ENCODE assay signal across 8 mouse cellular contexts in genomic region chr2:23155199-23155621, GRCm38 (mm10). TPM values are rescaled to one million over a fixed set of nuclear protein-coding genes. Genes with fewer than 3 reads are reported as not detected.
A peak's percentile ranks its signal among the peaks of the same experiment; 100 is the strongest.
DNase-seq lines count a peak whose midpoint lies in the region; ATAC-seq and TF ChIP-seq lines count a peak whose summit lies in the region.

No protein-coding gene starts in this region.

- peak overlapping the region; percentile 71 for H3K4me2 ChIP-seq in forebrain, embryonic 12.5 days
- peak overlapping the region; percentile 73 for H3K4me2 ChIP-seq in liver, embryonic 13.5 days

- H3K36me3 ChIP-seq in kidney, adult 2 months (ENCODE audit: control insufficient read depth, insufficient read depth, low read length) = no peaks in the 10 kb centered on the region; the same call in 1 of the 2 replicates
- H3K36me3 ChIP-seq in forebrain, embryonic 12.5 days (replicated peaks) = peaks cover 5% of the 10 kb centered on the region; the same call in 1 of the 2 replicates
- H3K36me3 ChIP-seq in liver, embryonic 13.5 days = peaks cover 12% of the 10 kb centered on the region; the same call in 1 of the 2 replicates

- H3K4me3 ChIP-seq in kidney, adult 2 months (ENCODE audit: insufficient read depth, low read depth, low read length) = peak overlapping the region; percentile 82
- H3K4me3 ChIP-seq in forebrain, embryonic 12.5 days (replicated peaks) = peak overlapping the region; percentile 74
- H3K4me3 ChIP-seq in liver, embryonic 13.5 days (replicated peaks) = peak overlapping the region; percentile 82

- H3K4me1 ChIP-seq in kidney, adult 2 months (ENCODE audit: control insufficient read depth, insufficient read depth, low read length) = peaks cover 9% of the 10 kb centered on the region
- peaks cover 24% of the 10 kb centered on the region for H3K4me1 ChIP-seq in forebrain, embryonic 12.5 days
- peaks cover 42% of the 10 kb centered on the region for H3K4me1 ChIP-seq in liver, embryonic 13.5 days (replicated peaks)

- TF ChIP-seq CTCF in kidney, adult 2 months (conservative IDR thresholded peaks at IDR 0.05; ENCODE audit: insufficient read depth, insufficient read length, low read depth, low read length) = no peak

- H3K27ac ChIP-seq in kidney, adult 2 months (ENCODE audit: insufficient read depth, low read depth, low read length) = peak overlapping the region; percentile 13; the same call in 1 of the 2 replicates
- peak overlapping the region; percentile 99 for H3K27ac ChIP-seq in forebrain, embryonic 12.5 days
- peak overlapping the region; percentile 100 for H3K27ac ChIP-seq in liver, embryonic 13.5 days

- no peak for TF ChIP-seq POLR2A in kidney, adult 2 months (IDR thresholded peaks at IDR 0.05; ENCODE audit: low read depth, low read length)

- DNase-seq in kidney, adult 2 months = peak; percentile 55
- DNase-seq in kidney, postnatal 4 days = no peak
- DNase-seq in MN1 (ENCODE audit: low spot score) = peak; percentile 21
- DNase-seq in liver, embryonic 13.5 days = no peak
- DNase-seq in right cerebral cortex, postnatal 25 days = no peak
- DNase-seq in cerebellum, adult 8-10 months = no peak
- no peak for DNase-seq in layer of hippocampus, postnatal 36 days

- no peaks in the 10 kb centered on the region for H3K27me3 ChIP-seq in kidney, adult 2 months (replicated peaks; ENCODE audit: control insufficient read depth, insufficient read depth, low read length)
- no peaks in the 10 kb centered on the region for H3K27me3 ChIP-seq in forebrain, embryonic 12.5 days
- H3K27me3 ChIP-seq in liver, embryonic 13.5 days = no peaks in the 10 kb centered on the region

- 3% methylated on average over 5 of the region's 5 CpGs for WGBS in kidney, adult 2 months
- 5% methylated on average over 5 of the region's 5 CpGs for WGBS in forebrain, embryonic 12.5 days
- WGBS in liver, embryonic 13.5 days (ENCODE audit: insufficient replicate concordance) = 3% methylated on average over 5 of the region's 5 CpGs

- H3K9ac ChIP-seq in forebrain, embryonic 12.5 days = peak overlapping the region; percentile 71
- H3K9ac ChIP-seq in liver, embryonic 13.5 days = peak overlapping the region; percentile 83

- ATAC-seq in forebrain, embryonic 12.5 days (ENCODE audit: low FRiP score) = no peak; the same call in none of the 2 replicates
- ATAC-seq in liver, embryonic 13.5 days (ENCODE audit: low read depth) = peak; percentile 27

- H3K9me3 ChIP-seq in forebrain, embryonic 12.5 days = no peaks in the 10 kb centered on the region
- no peaks in the 10 kb centered on the region for H3K9me3 ChIP-seq in liver, embryonic 13.5 days (replicated peaks)

RNA-seq across cellular contexts. Expression of gene Mastl, which starts 0.6 kb away (rescaled TPM):
- polyA plus RNA-seq in kidney, adult 2 months (2012; rRNA removed) = 0.19 and 0.22 TPM in 2 replicates
- 12.9 and 14.4 TPM in 2 replicates for polyA plus RNA-seq in forebrain, embryonic 12.5 days (2016; fragmentation: Nextera tagmentation; extraction: Ambion mirVana)
- polyA plus RNA-seq in liver, embryonic 13.5 days (2015; fragmentation: Nextera tagmentation; extraction: Ambion mirVana) = 8.3 and 8.5 TPM in 2 replicates
- under 1 TPM; 0.40 to 0.53 TPM for total RNA-seq in layer of hippocampus, postnatal 36 days (2021)

RNA-seq across cellular contexts. Expression of gene Yme1l1, which starts 1.0 kb away (rescaled TPM):
- polyA plus RNA-seq in kidney, adult 2 months (2012; rRNA removed) = 5.0 and 7.7 TPM in 2 replicates
- 86.4 and 90.2 TPM in 2 replicates for polyA plus RNA-seq in forebrain, embryonic 12.5 days (2016; fragmentation: Nextera tagmentation; extraction: Ambion mirVana)
- polyA plus RNA-seq in liver, embryonic 13.5 days (2015; fragmentation: Nextera tagmentation; extraction: Ambion mirVana) = 39.5 and 53.0 TPM in 2 replicates
- total RNA-seq in layer of hippocampus, postnatal 36 days (2021) = 100 to 1,000 TPM in 1 of 2 experiments, 10 to 100 TPM in 1; 92.5 to 101 TPM

RNA-seq across cellular contexts. Expression of gene 4931423N10Rik, which starts 52.1 kb away (rescaled TPM):
- not detected in 2 replicates for polyA plus RNA-seq in kidney, adult 2 months (2012; rRNA removed)
- polyA plus RNA-seq in forebrain, embryonic 12.5 days (2016; fragmentation: Nextera tagmentation; extraction: Ambion mirVana) = not detected in 2 replicates
- not detected in 2 replicates for polyA plus RNA-seq in liver, embryonic 13.5 days (2015; fragmentation: Nextera tagmentation; extraction: Ambion mirVana)
- total RNA-seq in layer of hippocampus, postnatal 36 days (2021) = under 1 TPM in 1 of 2 experiments, not detected in 1; 0.28 TPM

Comparison
In these comparisons a context has a peak if more than half of its experiments do, and no peak if none do; other contexts are left out.
1. DNase-seq: peak in kidney, adult 2 months (single experiment) and MN1 (single experiment); none in kidney, postnatal 4 days (0 of 2), liver, embryonic 13.5 days (single experiment), right cerebral cortex, postnatal 25 days (single experiment), cerebellum, adult 8-10 months (single experiment) and layer of hippocampus, postnatal 36 days (0 of 2).
2. H3K27ac ChIP-seq: peak in every context shown above with its lines; median percentile 100 in liver, embryonic 13.5 days; 99 in forebrain, embryonic 12.5 days; 13 in kidney, adult 2 months.
3. Peak in every context shown above with its lines, with median percentiles within 50 percentile points of each other: H3K4me3 ChIP-seq.